Mouse (Mus musculus) myocyte (in vitro differentiated cells): ENCODE results near the gene Cpne5.

ENCODE experiments used
- CEBPB ChIP-seq: IDR thresholded peaks from 2 replicates; pipeline ENCODE4 v1.6.1; 2011; ENCODE audit warnings: mild to moderate bottlenecking, moderate library complexity; ENCODE audit not compliant: poor library complexity, insufficient read depth, severe bottlenecking
- MAX ChIP-seq: IDR thresholded peaks from one replicate; pipeline ENCODE4 v1.6.1; 2011; ENCODE audit warnings: low read depth, mild to moderate bottlenecking, control low read depth
- MYOD1 ChIP-seq, 3 experiments: IDR thresholded peaks; one replicate each; pipeline ENCODE4 v1.6.1; 2011; ENCODE audit warnings: control low read depth in 2 of 3, low read depth in 2 of 3, mild to moderate bottlenecking in 2 of 3, moderate library complexity in 1 of 3; ENCODE audit not compliant: insufficient read length in 2 of 3, control insufficient read depth in 1 of 3
- MYOG ChIP-seq, 3 experiments: IDR thresholded peaks; one replicate each; pipeline ENCODE4 v1.6.1; 2011; ENCODE audit warnings: control low read depth in 2 of 3, low read depth in 2 of 3, mild to moderate bottlenecking in 2 of 3; ENCODE audit not compliant: insufficient read length in 2 of 3, control insufficient read depth in 1 of 3, insufficient read depth in 1 of 3
- POLR2A ChIP-seq: IDR thresholded peaks from one replicate; pipeline ENCODE4 v1.6.1; 2011; ENCODE audit warnings: low read depth, mild to moderate bottlenecking, control low read depth, moderate library complexity; ENCODE audit not compliant: insufficient read length
- TCF12 ChIP-seq: IDR thresholded peaks from one replicate; pipeline ENCODE4 v1.6.1; 2011; ENCODE audit warnings: mild to moderate bottlenecking, control low read depth; ENCODE audit not compliant: poor library complexity, insufficient read depth, severe bottlenecking
- TCF3 ChIP-seq: IDR thresholded peaks from one replicate; pipeline ENCODE4 v1.6.1; 2011; ENCODE audit warnings: low read depth, control low read depth; ENCODE audit not compliant: insufficient read length
- USF1 ChIP-seq: IDR thresholded peaks from one replicate; pipeline ENCODE4 v1.6.1; 2011; ENCODE audit warnings: low read depth, mild to moderate bottlenecking, control low read depth, moderate library complexity

DNA sequence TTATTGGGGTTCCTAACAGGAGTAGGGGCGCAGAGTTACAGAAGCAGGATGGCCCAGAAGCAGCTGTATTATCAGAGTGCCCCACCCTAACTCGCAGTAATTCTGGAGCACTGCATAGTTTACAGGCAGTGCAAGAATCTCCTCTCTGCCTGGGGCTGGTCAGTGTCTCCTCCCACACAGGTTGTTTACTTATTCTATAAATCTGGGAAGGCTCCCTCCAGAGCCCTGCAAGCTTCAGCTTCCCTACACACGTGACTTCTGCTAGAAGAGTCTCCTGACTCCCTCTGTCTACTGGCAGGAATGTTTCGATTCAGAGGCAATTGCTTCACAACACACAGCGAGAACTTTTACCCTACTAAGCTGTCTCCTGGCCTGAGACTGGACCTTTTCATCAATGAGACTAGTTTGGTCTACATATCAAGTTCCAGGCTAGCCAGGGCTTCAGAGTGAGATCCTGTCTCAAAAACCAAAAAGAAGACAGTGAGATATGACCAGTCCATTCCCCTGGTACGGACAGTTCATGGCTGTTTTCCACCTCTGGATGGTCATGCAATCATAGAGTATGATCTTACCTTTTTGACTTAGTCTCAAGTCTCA is 114.3 kb downstream of the Cpne5 start:
- TF ChIP-seq USF1: peak; percentile 55
- no peak for TF ChIP-seq TCF3
- TF ChIP-seq POLR2A: no peak
- no peak for TF ChIP-seq MAX
- TF ChIP-seq CEBPB: no peak
- TF ChIP-seq MYOD1 (IDR thresholded peaks at IDR 0.05; ENCODE audit: control insufficient read depth in 1 of 3, insufficient read length in 2 of 3, low read depth in 2 of 3): peak in 1 of 3 experiments; percentile 6
- no peak for TF ChIP-seq MYOG (IDR thresholded peaks at IDR 0.05; ENCODE audit: control insufficient read depth in 1 of 3, insufficient read depth in 1 of 3, insufficient read length in 2 of 3, low read depth in 2 of 3)
- no peak for TF ChIP-seq TCF12
